ENCODE assay signal across 20 mouse cellular contexts in genomic region chr2:79410247-79410902, GRCm38 (mm10). TPM values are rescaled to one million over a fixed set of nuclear protein-coding genes. Genes with fewer than 3 reads are reported as not detected.
DNase-seq lines count a peak whose midpoint lies in the region; ATAC-seq and TF ChIP-seq lines count a peak whose summit lies in the region.
"Had no signal": no experiment of that assay in that cellular context is flagged by ENCODE, and none has a peak within 500 bp of the region (broad histone marks: within the 10 kb centered on the region; RNA-seq: fewer than 3 reads in every experiment).

No protein-coding gene starts in this region.

- no peak overlapping the region for H3K4me2 ChIP-seq in kidney, embryonic 15.5 days
- no peak overlapping the region for H3K4me2 ChIP-seq in myocyte (ENCODE audit: low read depth)
- H3K4me2 ChIP-seq: embryonic facial prominence, embryonic 15.5 days; heart, embryonic 12.5 days; hindbrain, embryonic 14.5 days; intestine, embryonic 15.5 days had no signal

- no peaks in the 10 kb centered on the region for H3K79me2 ChIP-seq in myocyte (ENCODE audit: control insufficient read depth, insufficient read depth)

- H3K27ac ChIP-seq in kidney, embryonic 15.5 days: peak overlapping the region; percentile 41; the same call in 1 of the 2 replicates
- H3K27ac ChIP-seq: embryonic facial prominence, embryonic 15.5 days; forebrain, embryonic 10.5 days; heart, adult 2 months; hindbrain, embryonic 10.5 days; hindbrain, embryonic 14.5 days; intestine, embryonic 15.5 days had no signal

- no peaks in the 10 kb centered on the region for H3K9me3 ChIP-seq in kidney, embryonic 15.5 days (replicated peaks)
- H3K9me3 ChIP-seq: embryonic facial prominence, embryonic 15.5 days; forebrain, embryonic 10.5 days; heart, embryonic 12.5 days; hindbrain, embryonic 10.5 days; intestine, embryonic 15.5 days had no signal

- H3K9ac ChIP-seq in kidney, embryonic 15.5 days: no peak overlapping the region
- H3K9ac ChIP-seq: embryonic facial prominence, embryonic 15.5 days; heart, embryonic 12.5 days; hindbrain, embryonic 14.5 days; intestine, embryonic 15.5 days had no signal

- no peak for ATAC-seq in kidney, embryonic 15.5 days (replicated peaks; ENCODE audit: low FRiP score)
- ATAC-seq: forebrain, embryonic 14.5 days; intestine, embryonic 15.5 days had no signal

- no peak overlapping the region for H3K4me3 ChIP-seq in kidney, embryonic 15.5 days (replicated peaks)
- H3K4me3 ChIP-seq in myocyte: no peak overlapping the region
- H3K4me3 ChIP-seq: embryonic facial prominence, embryonic 15.5 days; erythroblast, embryonic 14.5 days; forebrain, embryonic 10.5 days; heart, adult 2 months; heart, embryonic 12.5 days; hindbrain, embryonic 10.5 days; intestine, embryonic 15.5 days had no signal

- no peaks in the 10 kb centered on the region for H3K36me3 ChIP-seq in kidney, embryonic 15.5 days
- no peaks in the 10 kb centered on the region for H3K36me3 ChIP-seq in myocyte (ENCODE audit: control insufficient read depth, insufficient read depth)
- H3K36me3 ChIP-seq: embryonic facial prominence, embryonic 15.5 days; forebrain, embryonic 10.5 days; heart, embryonic 12.5 days; hindbrain, embryonic 10.5 days; intestine, embryonic 15.5 days had no signal

- no peak overlapping the region for H3ac ChIP-seq in myocyte (ENCODE audit: control insufficient read depth, insufficient read length)

- TF ChIP-seq POLR2A in myocyte (IDR thresholded peaks at IDR 0.05; ENCODE audit: insufficient read length, low read depth): no peak

- WGBS in kidney, embryonic 15.5 days: 69% methylated on average over 15 of the region's 15 CpGs
- WGBS in large intestine, adult 2 months: 38% methylated on average over 15 of the region's 15 CpGs

- DNase-seq in cerebellum, adult 9-11 months: peak; percentile 46
- DNase-seq in cerebellum, postnatal 10 days: no peak
- no peak for DNase-seq in kidney, adult 8-10 months
- DNase-seq in large intestine, adult 2 months (ENCODE audit: low read depth, low spot score): peak; percentile 28
- DNase-seq: adrenal gland, adult 2 months; adrenal gland, postnatal 25 days; embryo, embryonic 11 days; gastrocnemius, postnatal 10 days; heart, adult 2 months had no signal

- no peaks in the 10 kb centered on the region for H3K27me3 ChIP-seq in kidney, embryonic 15.5 days
- no peaks in the 10 kb centered on the region for H3K27me3 ChIP-seq in myocyte (ENCODE audit: control insufficient read depth, insufficient read depth, insufficient read length)
- H3K27me3 ChIP-seq: embryonic facial prominence, embryonic 15.5 days; heart, embryonic 12.5 days; intestine, embryonic 15.5 days had no signal

- H3K4me1 ChIP-seq in kidney, embryonic 15.5 days: no peaks in the 10 kb centered on the region
- H3K4me1 ChIP-seq: embryonic facial prominence, embryonic 15.5 days; intestine, embryonic 15.5 days had no signal

TF ChIP-seq in myocyte, 11 proteins besides CTCF, POLR2A, EP300 and RAD21:
- TF ChIP-seq TCF3 (IDR thresholded peaks at IDR 0.05; ENCODE audit: insufficient read length, low read depth): no peak
- no peak for TF ChIP-seq MAX (IDR thresholded peaks at IDR 0.05; ENCODE audit: low read depth)
- TF ChIP-seq MYOG (IDR thresholded peaks at IDR 0.05; ENCODE audit: control insufficient read depth in 1 of 3, insufficient read depth in 1 of 3, insufficient read length in 2 of 3, low read depth in 2 of 3): no peak
- no peak for TF ChIP-seq MYOD1 (IDR thresholded peaks at IDR 0.05; ENCODE audit: control insufficient read depth in 1 of 3, insufficient read length in 2 of 3, low read depth in 2 of 3)
- TF ChIP-seq REST (IDR thresholded peaks at IDR 0.05; ENCODE audit: insufficient read depth, insufficient read length): no peak
- TF ChIP-seq TCF12 (IDR thresholded peaks at IDR 0.05; ENCODE audit: insufficient read depth, poor library complexity, severe bottlenecking): no peak
- peak; percentile 32; the same call in 1 of the 2 replicates for TF ChIP-seq CEBPB (IDR thresholded peaks at IDR 0.05; ENCODE audit: insufficient read depth, poor library complexity, severe bottlenecking)
- TF ChIP-seq SRF (IDR thresholded peaks at IDR 0.05; ENCODE audit: control insufficient read depth, insufficient read length, low read depth): no peak

RNA-seq across cellular contexts. Expression of gene Neurod1, which starts 46.2 kb away (rescaled TPM):
- 0.05 TPM in 1 of 2 replicates, not detected in the other for polyA plus RNA-seq in kidney, embryonic 15.5 days (2015; fragmentation: Nextera tagmentation; extraction: Ambion mirVana)
- polyA plus RNA-seq in large intestine, adult 2 months (2012; rRNA removed): 0.93 and 1.6 TPM in 2 replicates
- polyA plus RNA-seq in myocyte (2012; fragmentation: generic; extraction: Trizol): not detected
- polyA plus RNA-seq: erythroblast, embryonic 14.5 days; heart, adult 2 months; heart, embryonic 12.5 days; heart, embryonic 16.5 days had no signal

RNA-seq across cellular contexts. Expression of gene Cerkl, which starts 46.2 kb away (rescaled TPM):
- 1.5 and 2.3 TPM in 2 replicates for polyA plus RNA-seq in kidney, embryonic 15.5 days (2015; fragmentation: Nextera tagmentation; extraction: Ambion mirVana)
- polyA plus RNA-seq in large intestine, adult 2 months (2012; rRNA removed): 0.24 and 0.36 TPM in 2 replicates
- polyA plus RNA-seq in myocyte (2012; fragmentation: generic; extraction: Trizol): not detected
- polyA plus RNA-seq: heart, embryonic 12.5 days had no signal

Comparison
In these comparisons a context has a peak if more than half of its experiments do, and no peak if none do; other contexts are left out.
1. DNase-seq: peak in cerebellum, adult 9-11 months (single experiment) and large intestine, adult 2 months (single experiment); none in cerebellum, postnatal 10 days (0 of 2) and kidney, adult 8-10 months (0 of 2).